Mouse (Mus musculus) adrenal gland (tissue): ENCODE measurements around the gene Fbxl3.

Experiments
- intact Hi-C: fragments of 180-260 bp; cut with DNase I; formaldehyde crosslinking; loops from one replicate; pipeline ENCODE4 v1.15.1; 2025

Gene Fbxl3

DNA sequence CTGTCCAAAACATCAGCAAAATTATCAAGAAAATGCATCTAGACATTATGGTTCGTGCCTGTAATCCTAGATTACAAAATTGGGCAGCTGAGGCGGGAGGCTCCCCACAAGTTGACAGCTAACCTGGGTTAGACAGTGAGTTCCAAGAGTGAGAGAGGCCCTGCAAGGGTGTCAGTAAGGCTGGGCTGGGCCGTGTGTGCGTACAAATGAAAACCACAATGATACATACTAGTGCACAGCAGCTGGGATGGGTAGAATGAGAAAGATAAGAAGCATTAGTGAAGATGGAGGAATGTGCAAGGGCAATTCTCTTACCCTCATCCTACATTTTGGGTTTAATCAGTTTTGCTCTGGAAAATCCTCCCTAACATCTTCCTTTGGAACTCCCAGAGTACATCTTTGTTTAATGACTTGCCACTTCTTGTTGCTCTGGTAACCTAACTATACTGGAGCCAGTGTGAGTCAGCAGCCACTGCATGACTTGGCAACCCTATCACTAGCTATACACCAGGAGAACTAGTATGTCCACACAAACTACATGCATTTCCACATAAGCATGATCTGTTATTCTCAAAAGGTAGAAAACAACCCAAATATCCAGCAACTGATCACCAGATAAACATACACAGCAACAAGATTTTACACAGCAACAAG, 12.6 kb downstream of the Fbxl3 start:
- intact Hi-C loops, result no loop called here

DNA sequence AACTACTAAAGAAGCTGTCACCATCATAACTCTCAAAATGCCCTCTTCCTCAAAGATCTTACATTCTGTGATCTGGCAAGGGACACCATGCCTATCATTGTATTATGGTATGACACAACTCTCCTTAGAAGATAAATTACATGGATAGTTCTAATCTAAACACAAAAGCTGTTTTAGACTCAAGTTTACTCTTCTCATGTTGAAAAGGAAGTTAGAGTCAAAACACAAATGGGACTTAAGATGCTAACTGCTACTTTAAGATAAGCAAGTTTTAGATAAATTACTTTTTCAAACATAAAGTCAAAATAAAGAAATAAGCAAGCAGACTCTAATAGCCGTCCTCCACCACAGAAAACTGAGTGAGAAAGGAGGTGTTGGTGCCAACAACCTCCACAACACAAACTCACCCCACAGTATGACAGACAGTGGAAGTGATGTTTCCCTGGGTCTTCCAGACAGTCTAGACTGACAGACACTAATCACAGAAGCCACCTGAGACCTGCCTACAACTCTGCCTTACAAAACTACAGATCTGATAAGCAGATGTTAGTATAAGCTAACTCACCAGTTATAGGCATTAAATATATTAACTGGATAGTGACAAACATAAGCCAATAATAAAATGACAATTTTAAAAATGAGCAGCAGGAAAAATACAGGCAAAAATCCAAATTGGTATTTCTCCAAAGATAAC, 13.4 kb downstream of the Fbxl3 start:
- intact Hi-C loops, result no loop called here

DNA sequence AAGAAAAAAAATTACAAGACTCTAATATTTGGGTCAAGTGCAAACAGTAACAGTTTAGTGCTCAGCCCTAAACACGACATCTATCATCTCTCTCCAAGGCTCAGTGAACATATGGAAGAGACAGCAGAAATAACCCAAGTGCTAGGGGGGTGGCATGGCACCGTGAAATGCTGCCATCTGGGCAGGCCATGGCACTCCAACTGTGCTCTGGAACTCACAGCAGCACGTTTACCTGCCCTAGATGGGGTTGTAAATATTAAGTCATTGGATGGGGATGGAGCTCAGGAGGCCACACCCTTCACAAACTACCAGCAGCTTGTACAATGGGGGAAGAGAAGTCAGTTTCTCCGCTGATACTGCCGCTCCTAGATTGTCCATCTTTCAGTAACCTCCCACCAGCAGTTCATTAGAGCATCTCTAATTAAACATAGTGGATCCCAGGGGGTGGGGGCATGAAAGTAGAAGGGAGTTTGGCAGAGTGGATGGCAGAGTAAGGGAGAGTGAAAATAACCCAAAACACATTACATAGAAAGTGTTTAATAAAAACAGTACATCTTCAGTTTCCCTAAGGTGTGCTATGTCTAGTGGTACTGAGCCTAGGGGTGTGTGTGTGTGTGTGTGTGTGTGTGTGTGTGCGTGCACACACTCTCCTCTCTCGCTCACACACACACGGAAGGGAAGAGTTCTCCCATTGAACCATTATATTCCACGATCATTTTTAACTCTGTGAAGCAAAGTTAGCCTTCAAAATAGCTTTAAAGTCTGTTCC, 20.0 kb downstream of the Fbxl3 start:
- intact Hi-C loops, result no loop called here

DNA sequence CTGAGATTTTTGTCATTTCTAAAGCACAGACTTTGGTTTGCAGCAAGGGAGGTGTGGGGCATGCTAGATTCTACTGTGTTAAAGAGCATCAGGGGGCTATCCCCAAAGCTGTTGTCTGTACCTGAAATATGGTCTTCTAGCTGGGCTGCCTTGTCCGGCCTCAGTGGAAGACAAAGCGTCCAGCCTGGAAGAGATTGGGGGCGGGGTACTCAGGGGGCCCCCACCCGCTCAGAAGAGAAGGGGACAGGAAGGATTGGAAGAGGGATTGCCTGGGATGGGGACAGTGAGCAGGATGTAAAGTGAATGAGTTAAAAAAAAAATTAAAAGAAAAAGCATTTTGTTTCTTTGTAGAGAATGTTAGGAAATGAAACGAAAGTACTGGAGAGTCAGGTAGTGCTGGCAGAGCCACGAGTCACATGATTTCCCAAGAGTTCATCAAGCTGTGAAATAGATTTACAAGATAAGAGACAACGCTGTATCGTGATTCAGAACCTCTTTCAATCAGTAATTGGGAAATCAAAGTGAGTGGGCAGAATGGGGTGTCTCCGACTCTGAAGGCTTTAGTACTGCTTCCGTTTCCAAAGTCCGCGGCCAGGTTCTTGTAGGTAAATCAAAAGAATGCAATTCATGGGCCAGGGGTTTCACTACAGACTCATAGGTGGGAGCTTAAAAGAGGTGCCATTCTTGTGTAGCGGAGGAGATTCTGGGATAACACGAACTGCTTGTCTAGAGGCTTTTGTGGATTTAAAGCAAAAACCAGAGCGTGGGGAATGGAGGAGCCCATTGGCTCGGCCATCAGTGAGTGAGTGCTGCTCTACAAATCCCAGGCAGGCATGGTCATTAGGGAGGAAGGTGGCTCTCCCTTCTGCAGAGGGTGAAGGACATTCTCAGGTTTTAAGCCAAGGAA, 21.1 kb downstream of the Fbxl3 start:
- intact Hi-C loops, result no loop called here

DNA sequence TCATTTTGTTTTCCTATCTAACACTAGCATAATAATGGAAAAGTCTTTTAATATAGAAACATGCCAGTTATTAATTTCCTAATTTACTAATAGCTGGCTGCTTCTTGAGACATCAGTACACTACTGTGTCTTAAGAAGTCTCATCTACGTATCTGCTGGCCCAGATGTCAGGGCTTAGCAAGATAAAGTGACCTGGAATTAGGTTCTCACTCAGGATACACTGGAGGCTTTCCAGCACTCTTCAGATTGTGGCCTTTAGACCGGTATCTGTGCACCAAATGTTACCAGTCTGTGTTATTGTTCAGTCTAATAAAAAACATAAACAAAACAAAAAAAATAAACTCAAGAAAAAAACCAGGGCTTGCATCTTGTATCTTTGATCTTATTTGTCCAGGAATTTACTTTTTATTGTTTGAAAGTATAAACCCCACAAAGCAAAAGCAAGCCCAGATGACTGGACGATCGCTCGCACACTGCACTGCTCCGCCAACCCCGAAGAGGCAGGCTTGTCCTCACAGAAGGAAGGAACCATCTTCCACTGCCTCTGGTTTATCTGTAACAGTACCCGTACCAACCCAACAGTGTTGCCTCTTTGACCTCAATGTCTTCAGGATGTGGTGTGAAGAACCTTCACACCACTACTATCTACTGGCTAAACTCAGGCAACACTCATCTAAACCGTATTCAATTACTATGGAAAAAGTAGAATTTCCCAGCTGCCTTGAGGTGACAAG, 21.9 kb downstream of the Fbxl3 start:
- intact Hi-C loops, result no loop called here

DNA sequence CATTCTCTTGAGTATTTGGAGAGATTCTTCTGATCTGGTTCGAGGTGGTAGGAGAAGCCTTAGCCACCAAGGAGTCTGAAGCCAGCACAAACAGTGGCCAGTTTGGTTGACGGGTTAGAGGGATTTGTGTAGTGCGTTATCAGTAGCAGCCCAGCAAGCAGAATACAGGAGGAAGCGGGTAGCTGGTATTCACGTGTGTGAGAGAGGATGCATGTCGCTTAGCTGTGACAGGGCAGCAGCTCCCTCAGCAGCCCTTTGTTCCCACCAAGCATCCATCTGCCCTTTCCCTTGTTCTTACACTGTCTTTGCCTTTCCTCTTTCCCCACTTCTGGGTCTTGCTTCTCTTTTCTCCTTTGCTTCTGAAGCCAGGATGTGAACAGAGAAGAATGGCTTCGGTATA, 24.2 kb downstream of the Fbxl3 start:
- intact Hi-C loops, result no loop called here

GRCm38 (mm10) chr14:103073825-103074224, 25.5 kb downstream of the Fbxl3 start:
- intact Hi-C loops, result no loop called here

DNA sequence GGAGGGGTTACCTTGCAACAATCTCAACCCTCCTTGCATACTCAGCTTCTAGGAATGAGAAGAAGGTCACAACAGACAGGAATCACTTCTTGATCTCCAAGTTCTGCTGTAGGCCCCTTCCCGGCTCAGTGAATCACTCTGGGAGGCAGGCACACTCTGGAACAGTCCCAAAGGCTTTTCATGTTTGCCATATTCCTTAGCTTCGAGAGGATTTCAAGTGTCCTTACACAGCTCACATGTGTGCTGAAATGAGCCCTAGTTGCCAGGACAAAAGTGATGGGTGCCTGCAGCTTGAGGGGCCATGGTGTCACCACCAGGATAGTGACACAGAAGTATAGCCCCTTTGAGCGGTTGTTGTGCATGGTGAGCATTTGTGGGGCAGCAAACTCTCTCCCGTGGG, 26.6 kb downstream of the Fbxl3 start:
- intact Hi-C loops, result no loop called here

DNA sequence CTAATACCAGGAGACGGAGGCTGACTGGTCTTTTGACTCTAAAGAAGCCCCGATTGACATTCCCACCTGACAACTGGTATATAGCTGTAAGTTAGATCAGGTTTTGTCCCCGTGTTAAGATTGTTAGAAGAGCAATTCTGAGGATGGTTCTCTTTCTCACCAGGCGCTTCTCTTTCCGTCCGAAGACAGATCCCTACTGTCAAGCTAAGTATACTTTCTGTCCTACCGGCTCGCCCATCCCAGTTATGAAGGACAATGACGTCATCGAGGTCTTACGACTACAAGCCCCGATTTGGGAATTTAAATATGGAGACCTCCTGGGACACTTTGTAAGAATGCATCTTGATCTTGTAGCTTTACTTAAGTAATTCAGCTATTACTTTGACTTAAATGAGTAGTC, 27.9 kb downstream of the Fbxl3 start:
- intact Hi-C loops, result no loop called here

GRCm38 (mm10) chr14:103070790-103071189, 28.6 kb downstream of the Fbxl3 start:
- intact Hi-C loops, result loop anchor here (1.0 kb wide), 1 partner anchor 28 kb away; no protein-coding TSS in a partner anchor

- intact Hi-C loops, result loop anchor here (1.0 kb wide), 1 partner anchor 28 kb away; no protein-coding TSS in a partner anchor
Observed at GRCm38 (mm10) chr14:103069864-103070611, 29.3 kb downstream of the Fbxl3 start, which contains the start of gene Cln5. Gene Cln5 (plus strand): TSS chr14:103070216.

- intact Hi-C loops, result no loop called here
Observed at GRCm38 (mm10) chr14:103069465-103069863, 29.9 kb downstream of the Fbxl3 start.

DNA sequence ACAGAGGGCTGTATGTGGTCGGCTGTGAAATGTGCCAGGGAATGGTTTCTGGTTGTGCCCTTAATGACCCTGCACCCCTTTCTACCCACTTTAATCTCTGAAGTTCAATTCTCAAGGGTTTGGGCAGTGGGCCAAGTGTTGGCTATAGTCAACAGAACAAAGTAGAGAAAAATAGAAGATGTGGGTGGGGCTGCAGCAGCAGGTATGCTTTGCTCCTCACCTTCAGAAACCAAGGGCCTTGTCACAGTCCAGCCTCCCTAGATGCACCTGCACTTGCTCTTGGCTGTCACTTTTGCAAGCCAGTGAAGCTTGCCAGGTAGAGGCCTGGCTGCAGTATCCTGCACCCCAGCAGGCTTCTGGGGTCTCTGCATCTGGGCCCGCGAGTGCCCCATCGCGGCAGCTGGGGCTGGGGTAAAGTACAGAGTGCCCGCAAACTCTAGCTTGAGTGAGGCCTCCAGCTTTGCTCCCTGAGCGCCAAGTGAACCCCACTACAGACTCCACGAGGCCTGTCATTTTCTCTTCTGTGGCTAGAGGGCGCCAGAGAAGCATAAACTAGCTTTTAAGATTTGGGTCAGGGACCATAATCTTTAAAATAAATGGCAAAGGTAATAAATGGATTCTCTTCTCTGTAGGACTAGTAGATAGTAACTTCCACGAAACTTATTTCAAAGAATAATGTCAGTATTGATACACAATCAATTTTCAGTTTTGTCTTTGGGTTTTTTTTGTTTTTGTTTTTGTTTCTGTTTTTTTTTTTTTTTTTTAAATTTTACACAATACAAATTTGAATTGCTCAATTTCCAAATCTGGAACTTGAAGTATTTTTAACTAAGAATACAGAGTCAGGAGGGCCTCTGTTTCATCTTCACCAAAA, 33.8 kb downstream of the Fbxl3 start:
- intact Hi-C loops, result no loop called here

- intact Hi-C loops, result no loop called here
Observed at GRCm38 (mm10) chr14:103059495-103059894, 39.9 kb downstream of the Fbxl3 start.

DNA sequence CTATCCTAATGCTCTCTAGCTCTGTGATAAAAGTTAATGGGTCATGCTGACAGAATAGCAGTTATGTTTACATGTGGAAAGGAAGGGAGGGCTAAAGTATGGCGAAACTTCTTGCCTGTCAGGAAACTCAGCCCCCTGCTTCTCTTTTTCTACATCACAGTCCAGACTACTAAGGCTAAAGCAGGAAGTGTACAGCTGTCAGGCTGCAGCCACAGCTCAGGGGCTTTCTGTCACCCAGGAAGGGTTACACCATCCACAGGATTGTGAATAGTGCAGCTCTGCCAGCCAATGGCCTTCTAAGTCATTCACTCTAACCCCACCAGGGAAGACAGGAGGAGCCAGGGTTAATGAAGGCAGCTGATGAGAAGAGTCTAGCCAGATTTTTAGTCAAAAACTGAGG, 40.4 kb downstream of the Fbxl3 start:
- intact Hi-C loops, result no loop called here

DNA sequence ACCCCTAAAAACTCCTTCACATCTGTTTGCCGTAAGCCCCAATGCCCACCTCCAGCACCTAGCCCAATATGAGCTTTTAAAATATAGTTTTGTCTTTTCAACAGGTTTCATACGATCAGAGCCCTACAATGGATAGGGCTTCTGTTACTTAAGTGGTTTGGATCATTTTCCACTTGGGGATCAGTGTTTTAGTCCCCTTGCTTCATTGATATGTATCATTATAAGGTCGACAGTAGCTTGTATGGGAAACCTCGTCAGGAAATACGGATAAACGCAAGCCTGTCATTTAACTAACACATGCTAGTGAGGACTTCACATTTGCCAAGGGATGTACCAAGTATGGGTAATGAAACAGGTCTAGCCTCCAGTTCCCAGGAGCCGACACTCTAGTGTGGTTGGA, 42.8 kb downstream of the Fbxl3 start:
- intact Hi-C loops, result no loop called here

DNA sequence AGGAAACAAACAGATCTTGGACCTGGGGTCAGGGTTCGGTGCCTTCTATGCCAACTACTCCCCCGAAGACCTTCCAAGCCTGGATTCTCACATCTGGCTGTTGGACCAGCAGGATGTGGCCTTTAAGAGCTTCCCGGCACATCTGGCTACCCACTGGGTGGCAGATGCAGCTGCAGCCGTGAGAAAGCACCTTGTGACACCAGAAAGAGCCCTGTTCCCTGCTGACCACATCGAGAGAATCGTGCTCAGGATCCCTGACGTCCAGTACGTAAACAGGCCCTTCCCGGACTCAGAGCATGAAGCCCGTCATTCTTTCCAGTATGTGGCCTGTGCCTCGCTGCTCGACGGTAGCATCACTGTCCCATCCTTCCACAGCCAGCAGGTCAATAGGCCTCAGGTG, 44.6 kb downstream of the Fbxl3 start:
- intact Hi-C loops, result no loop called here

DNA sequence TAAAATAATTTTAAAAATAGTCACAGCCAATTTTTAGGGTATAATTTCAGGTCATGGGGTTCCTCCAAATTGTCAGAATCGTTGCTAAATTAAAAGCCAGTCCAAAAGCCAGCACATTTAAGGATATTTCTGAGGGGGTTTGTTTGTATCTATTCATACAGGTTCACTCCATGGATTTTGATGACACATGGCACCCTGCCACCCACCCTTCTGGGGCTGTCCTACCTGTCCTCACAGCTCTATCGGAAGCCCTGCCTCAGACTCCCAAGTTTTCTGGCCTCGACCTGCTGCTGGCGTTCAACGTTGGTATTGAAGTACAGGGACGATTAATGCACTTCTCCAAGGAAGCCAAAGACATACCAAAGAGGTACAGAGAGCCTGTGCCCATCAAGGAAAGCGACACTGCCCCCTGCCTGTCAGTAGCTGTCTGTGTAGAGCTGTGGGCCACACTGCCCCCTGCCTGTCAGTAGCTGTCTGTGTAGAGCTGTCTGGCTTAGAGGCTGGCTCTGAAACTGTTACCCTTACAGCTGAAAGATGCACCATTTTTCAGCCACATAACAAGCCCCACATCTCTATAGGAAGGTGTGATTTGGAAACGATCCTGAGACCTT, 48.1 kb downstream of the Fbxl3 start:
- intact Hi-C loops, result loop anchor here (1.0 kb wide), 1 partner anchor 39 kb away; no protein-coding TSS in a partner anchor
